Mouse (Mus musculus) left cerebral cortex, postnatal 36 days (tissue): ENCODE results near the gene Epb41l2. TPM values are rescaled to one million over a fixed set of nuclear protein-coding genes. Genes with fewer than 3 reads are reported as not detected.

Experiments used
- DNase-seq, 2 experiments: peaks; one replicate each; pipeline ENCODE4 v3.0.0; 2021 to 2022; ENCODE audit warnings: low spot score in 2 of 2, mixed read lengths in 1 of 2
- intact Hi-C: fragments of 180-260 bp; cut with DNase I; formaldehyde crosslinking; loops from one replicate; pipeline ENCODE4 v1.15.1; 2025
- total RNA-seq, 2 experiments: library from RNA; stranded (reverse); gene quantifications; 2 replicates each; pipeline ENCODE4 v1.2.3; 2021

Epb41l2 gene
- total RNA-seq, 2 experiments from 2014 or later: 118 to 145 TPM

- DNase-seq: no peak
- intact Hi-C loops: no loop called here
These were observed 93.6 kb downstream of the Epb41l2 start for GRCm38 (mm10) chr10:25453150-25453549.

- DNase-seq: no peak
- intact Hi-C loops: no loop called here
These were observed 94.2 kb downstream of the Epb41l2 start for GRCm38 (mm10) chr10:25453772-25454171.

DNA sequence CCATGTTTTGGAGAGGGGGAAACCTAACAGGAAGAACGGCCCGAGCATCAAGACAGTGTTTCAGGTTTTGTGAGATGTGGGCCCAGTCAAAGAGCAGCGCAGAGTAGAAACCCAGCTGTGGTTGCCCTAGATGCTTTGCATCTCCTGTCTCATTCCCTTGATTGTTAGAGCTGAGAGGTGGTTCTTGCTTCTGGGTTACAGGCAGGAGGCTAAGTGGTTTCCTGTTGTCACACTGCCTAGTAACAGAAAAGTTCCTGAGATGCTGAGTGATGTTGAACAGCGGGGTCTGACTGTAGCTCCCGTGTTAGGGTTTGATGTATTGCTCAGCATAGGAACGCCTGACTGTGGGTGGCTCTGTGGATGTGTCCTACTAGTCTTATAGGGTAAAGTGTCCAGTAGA, 97.5 kb downstream of the Epb41l2 start:
- DNase-seq: no peak
- intact Hi-C loops: no loop called here

GRCm38 (mm10) chr10:25457996-25458395, 98.4 kb downstream of the Epb41l2 start:
- intact Hi-C loops: no loop called here
- no peak for DNase-seq

- no peak for DNase-seq
- intact Hi-C loops: no loop called here
These were observed 102.2 kb downstream of the Epb41l2 start for GRCm38 (mm10) chr10:25461832-25462231.

GRCm38 (mm10) chr10:25462669-25463068, 103.1 kb downstream of the Epb41l2 start:
- intact Hi-C loops: no loop called here

DNA sequence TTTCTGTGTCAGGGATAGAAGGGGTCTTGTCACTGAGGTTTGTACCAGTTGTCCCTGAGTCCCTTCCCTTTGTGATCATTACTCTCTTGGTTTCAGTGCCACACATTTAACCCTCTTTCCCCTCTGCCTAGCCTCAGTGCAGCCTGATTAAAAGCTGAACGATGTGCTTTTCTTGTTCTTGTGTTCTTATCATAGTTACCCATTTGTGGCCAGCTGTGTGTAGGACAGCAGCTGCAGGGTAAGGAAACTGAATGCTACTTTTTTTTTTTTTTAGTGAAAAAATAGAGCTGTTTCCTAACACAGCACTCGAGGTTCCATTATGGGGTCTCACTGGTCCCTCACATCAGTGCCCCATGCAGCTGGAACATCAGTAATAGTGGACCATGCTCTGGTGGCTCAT, 106.9 kb downstream of the Epb41l2 start:
- intact Hi-C loops: no loop called here

More at GRCm38 (mm10) chr10:25462669-25463068, 103.1 kb downstream of the Epb41l2 start:
- DNase-seq: no peak

DNA sequence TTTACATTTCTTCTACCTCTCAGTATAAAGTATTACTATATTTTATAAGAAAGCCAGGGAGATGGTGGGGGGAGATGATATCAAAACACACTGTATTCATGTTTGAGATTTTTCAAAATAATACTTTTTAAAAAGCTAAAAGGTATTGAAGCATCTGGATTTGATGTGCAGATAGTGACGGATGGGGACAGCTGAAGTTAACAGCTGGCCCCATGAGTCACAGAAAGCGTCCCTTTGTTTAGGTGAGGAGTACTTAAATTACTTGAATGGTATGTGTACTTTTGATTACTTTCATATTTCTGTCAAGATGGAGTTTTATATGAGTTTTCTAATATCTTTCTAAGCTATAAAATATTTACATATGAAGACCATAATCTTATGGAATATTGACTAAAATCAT, 112.3 kb downstream of the Epb41l2 start:
- no peak for DNase-seq
- intact Hi-C loops: no loop called here

More for the DNA sequence above, 106.9 kb downstream of the Epb41l2 start:
- DNase-seq: no peak

DNA sequence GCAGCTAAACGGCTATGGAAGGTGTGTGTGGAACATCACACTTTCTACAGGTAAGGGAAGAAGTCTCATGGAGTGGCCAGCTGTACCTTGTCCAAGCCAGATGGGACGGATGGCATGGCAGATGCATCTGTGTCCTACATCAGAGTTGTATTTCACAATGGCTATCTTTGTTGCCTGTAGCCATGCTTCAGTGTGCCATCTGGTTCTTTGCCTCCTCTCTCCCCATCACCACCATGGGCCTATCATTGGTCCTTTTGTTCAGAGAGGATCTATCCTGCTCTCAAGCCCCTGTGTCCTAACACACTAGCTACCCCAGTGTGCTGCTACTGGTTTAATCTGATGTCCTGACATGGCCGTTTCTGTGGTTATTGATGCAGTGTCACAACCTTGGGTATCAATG, 120.1 kb downstream of the Epb41l2 start:
- no peak for DNase-seq
- intact Hi-C loops: no loop called here

GRCm38 (mm10) chr10:25482791-25483190, 123.2 kb downstream of the Epb41l2 start:
- intact Hi-C loops: no loop called here
- DNase-seq: no peak

- intact Hi-C loops: loop anchor here (2.0 kb wide), 1 partner anchor 220 kb away; no protein-coding TSS in a partner anchor
- DNase-seq: peak; percentile 46 to 65
These were observed 128.9 kb downstream of the Epb41l2 start for GRCm38 (mm10) chr10:25488456-25488855.

- intact Hi-C loops: no loop called here
- no peak for DNase-seq
These were observed 139.9 kb downstream of the Epb41l2 start for GRCm38 (mm10) chr10:25499323-25500071.

GRCm38 (mm10) chr10:25503250-25503649, 143.7 kb downstream of the Epb41l2 start:
- intact Hi-C loops: no loop called here
- DNase-seq: no peak

- no peak for DNase-seq
- intact Hi-C loops: no loop called here
These were observed 154.2 kb downstream of the Epb41l2 start for GRCm38 (mm10) chr10:25513821-25514220.

- DNase-seq: no peak
- intact Hi-C loops: no loop called here
These were observed 160.4 kb downstream of the Epb41l2 start for GRCm38 (mm10) chr10:25519954-25520353.

DNA sequence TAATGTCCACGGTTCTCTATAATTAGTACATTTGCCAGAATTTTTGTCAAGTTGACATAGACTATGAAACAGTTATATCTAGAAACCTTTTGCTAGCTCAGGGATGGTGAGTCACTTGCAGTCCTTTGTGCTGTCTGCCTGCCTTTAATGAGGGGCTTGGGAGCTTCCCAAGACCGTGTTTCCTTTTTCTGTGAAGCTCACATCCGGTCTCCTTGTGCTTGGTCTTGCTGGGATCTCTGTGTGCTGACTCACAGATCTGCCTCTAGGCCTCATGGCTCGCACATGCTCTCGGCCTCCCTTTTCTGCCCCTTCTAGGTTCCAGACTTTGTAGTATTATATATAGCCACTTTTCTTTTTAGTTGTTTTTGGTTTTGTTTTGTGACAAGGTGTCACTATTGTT, 160.8 kb downstream of the Epb41l2 start:
- no peak for DNase-seq
- intact Hi-C loops: no loop called here

DNA sequence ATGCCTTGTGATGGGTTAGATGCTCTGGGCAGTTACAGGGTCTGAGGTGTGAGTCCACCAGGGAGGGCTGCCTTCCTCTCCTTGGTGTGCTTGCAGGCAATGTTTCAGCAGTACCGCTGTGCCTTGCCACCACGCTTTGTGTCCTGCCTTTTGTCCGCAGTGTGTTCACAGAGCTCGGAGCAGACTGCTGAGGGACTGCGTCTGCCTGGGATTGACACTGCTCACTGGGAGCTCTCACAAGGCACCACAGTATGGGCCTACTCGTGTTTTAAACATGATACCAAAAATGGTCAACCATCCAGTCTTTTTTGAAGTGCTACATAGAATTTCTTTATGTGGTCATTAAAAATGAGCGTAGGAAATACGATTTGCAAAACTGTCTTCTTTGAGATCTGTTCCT, 164.1 kb downstream of the Epb41l2 start:
- intact Hi-C loops: no loop called here
- DNase-seq: no peak

DNA sequence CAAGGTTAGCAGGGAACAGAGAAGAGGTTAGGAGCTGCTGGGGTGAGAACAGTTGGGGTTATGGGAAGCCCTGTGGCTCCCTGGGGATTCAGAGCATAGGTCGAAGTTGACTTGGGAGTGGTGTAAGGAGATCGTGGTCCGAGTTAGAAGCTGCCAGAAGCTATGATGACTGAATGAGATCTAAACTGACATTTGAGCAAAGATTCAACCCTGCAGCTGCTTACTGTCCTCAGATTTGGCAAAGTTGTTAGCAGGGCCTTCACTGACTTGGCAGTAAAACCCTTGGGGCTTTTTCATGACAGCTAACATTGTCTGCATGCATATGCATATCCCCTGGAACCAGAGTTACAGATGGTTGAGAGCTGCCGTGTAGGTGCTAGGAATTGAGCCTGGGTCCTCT, 166.6 kb downstream of the Epb41l2 start:
- DNase-seq: no peak
- intact Hi-C loops: no loop called here

DNA sequence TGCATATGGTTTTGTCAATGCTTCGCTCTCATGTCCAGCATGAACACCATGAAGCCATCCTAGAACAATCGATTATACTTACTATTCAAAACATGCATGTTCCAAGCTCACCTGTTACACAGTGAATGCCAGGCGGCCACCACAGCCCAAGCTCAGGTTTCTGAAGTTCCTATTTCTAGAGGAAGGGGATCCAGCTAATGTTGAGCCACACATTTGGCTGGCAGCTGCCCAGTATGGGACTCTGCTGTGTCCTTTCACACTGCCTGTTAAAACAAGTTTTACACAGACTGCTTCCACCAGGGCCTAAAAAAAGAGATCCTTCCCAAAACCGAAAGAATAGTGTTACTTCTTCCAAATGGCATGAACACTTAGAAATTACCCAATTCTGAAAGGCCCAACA, 167.0 kb downstream of the Epb41l2 start:
- DNase-seq: no peak
- intact Hi-C loops: no loop called here

DNA sequence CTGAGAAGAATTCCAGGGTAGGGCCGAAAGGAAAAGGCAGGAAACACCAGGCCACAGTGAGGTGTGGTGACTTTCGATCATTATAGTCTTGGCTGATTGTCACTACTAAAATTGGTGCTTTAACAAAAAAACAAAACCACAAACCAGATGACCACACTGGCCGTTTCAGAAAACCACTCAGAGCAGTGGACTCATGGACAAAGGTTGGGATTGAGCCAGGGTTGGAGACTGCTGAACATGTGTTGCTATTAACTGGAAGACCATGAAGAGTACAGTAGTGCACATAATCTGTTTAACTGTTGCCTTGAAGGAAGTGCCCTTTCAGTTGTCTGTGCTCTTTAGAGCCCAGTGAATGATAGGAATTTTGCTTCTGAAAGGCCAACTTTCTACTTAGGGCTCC, 167.5 kb downstream of the Epb41l2 start:
- intact Hi-C loops: no loop called here
- DNase-seq: no peak

DNA sequence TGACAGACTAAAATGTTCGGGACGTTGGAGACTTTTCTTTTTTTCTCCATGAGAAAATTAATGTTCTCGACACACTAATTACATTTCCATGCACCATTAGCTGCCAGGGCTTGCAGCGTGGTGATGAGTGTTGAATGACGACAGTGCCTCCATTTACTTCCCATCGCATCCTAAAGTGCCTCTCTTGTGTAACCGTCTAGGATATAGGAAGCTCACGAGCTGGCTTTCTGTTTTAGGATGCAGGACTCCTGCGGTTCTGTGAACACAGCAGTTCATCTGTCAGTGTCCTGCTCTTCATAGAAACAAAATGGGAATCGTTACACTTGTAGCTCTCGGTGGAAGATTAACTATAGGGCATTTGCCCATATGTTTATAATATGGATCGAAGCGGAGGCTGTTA, 171.7 kb downstream of the Epb41l2 start:
- no peak for DNase-seq
- intact Hi-C loops: no loop called here

GRCm38 (mm10) chr10:25533105-25533504, 173.5 kb downstream of the Epb41l2 start:
- intact Hi-C loops: no loop called here
- no peak for DNase-seq
